Mouse (Mus musculus) cerebellum, adult 2 months (tissue): ENCODE data around the gene Selenon. TPM values are rescaled to one million over a fixed set of nuclear protein-coding genes. Genes with fewer than 3 reads are reported as not detected.

ENCODE experiments used
- DNase-seq, 2 experiments: peaks; one replicate each; pipeline ENCODE4 v3.0.0; 2021
- H3K27ac ChIP-seq: fragments of 200-500 bp; 2 replicates; pipeline ENCODE4 v1.5.1; 2012; ENCODE audit warnings: low read length, control low read depth, inconsistent platforms; ENCODE audit not compliant: insufficient read depth
- H3K27me3 ChIP-seq: fragments of 200-500 bp; 2 replicates; pipeline ENCODE4 v1.6.1; 2012; ENCODE audit warnings: inconsistent platforms, mild to moderate bottlenecking, low read length, moderate library complexity; ENCODE audit not compliant: control insufficient read depth, insufficient read depth
- H3K4me1 ChIP-seq: fragments of 200-500 bp; 2 replicates; pipeline ENCODE4 v1.6.1; 2011; ENCODE audit warnings: low read length; ENCODE audit not compliant: control insufficient read depth, insufficient read depth
- H3K4me3 ChIP-seq: fragments of 200-500 bp; replicated peaks from 2 replicates; pipeline ENCODE3; 2011; ENCODE audit warnings: mild to moderate bottlenecking, low read depth, low read length, control low read depth; ENCODE audit not compliant: insufficient read depth
- CTCF ChIP-seq: fragments of 200-500 bp; IDR thresholded peaks from 2 replicates; pipeline ENCODE4 v1.5.1; 2011; ENCODE audit warnings: low read depth, mild to moderate bottlenecking, control low read depth, low read length, moderate library complexity, borderline replicate concordance; ENCODE audit not compliant: insufficient read depth
- POLR2A ChIP-seq: fragments of 200-500 bp; IDR thresholded peaks from 2 replicates; pipeline ENCODE4 v1.6.1; 2011; ENCODE audit warnings: low read length, control low read depth, borderline replicate concordance; ENCODE audit not compliant: insufficient read depth
- WGBS: fragments of 180-500 bp; shearing (Covaris S2); methylation state at CpG from one replicate; pipeline ENCODE4 v1.1.7; 2018; 5-methylcytosine and 5-hydroxymethylcytosine counted together
- polyA plus RNA-seq: library from polyadenylated mRNA; depleted of rRNA; stranded (reverse); fragments of >200 nt; gene quantifications from 2 replicates; pipeline ENCODE4 v1.2.3, GENCODE M21; 2012

Selenon gene
- polyA plus RNA-seq, 1 experiment = 37.8 TPM

- no peak overlapping the region for H3K27ac ChIP-seq
- H3K4me1 ChIP-seq = peaks cover 2% of the 10 kb centered on the region; the same call in 1 of the 2 replicates
- no peak for DNase-seq
- TF ChIP-seq POLR2A (no peak), CTCF (no peak)
- no peaks in the 10 kb centered on the region for H3K27me3 ChIP-seq
- 85% methylated on average over 10 of the region's 10 CpGs for WGBS
- no peak overlapping the region for H3K4me3 ChIP-seq
Observed at GRCm38 (mm10) chr4:134517719-134518118, 34.2 kb downstream of the Selenon start.

- Histone ChIP-seq H3K27me3 (no peaks in the 10 kb centered on the region), H3K4me3 (no peak overlapping the region), H3K4me1 (peaks cover 2% of the 10 kb centered on the region; the same call in 1 of the 2 replicates), H3K27ac (peak overlapping the region; percentile 6; the same call in 1 of the 2 replicates)
- peak in 1 of 2 experiments; percentile 75 for DNase-seq
- TF ChIP-seq CTCF (no peak), POLR2A (no peak)
- WGBS = 54% methylated on average over 8 of the region's 8 CpGs
Observed at GRCm38 (mm10) chr4:134516981-134517380, 35.0 kb downstream of the Selenon start.

- H3K27ac ChIP-seq = no peak overlapping the region
- peaks cover 2% of the 10 kb centered on the region; the same call in 1 of the 2 replicates for H3K4me1 ChIP-seq
- TF ChIP-seq POLR2A = no peak
- no peak for TF ChIP-seq CTCF
- H3K4me3 ChIP-seq = no peak overlapping the region
- WGBS = 80% methylated on average over 7 of the region's 7 CpGs
- DNase-seq = no peak
- no peaks in the 10 kb centered on the region for H3K27me3 ChIP-seq
Observed at GRCm38 (mm10) chr4:134515614-134516013, 36.4 kb downstream of the Selenon start.

GRCm38 (mm10) chr4:134514309-134514930 is 37.5 kb downstream of the Selenon start:
- TF ChIP-seq CTCF (no peak), POLR2A (no peak)
- Histone ChIP-seq H3K4me1 (peaks cover 2% of the 10 kb centered on the region; the same call in 1 of the 2 replicates), H3K27ac (no peak overlapping the region), H3K4me3 (no peak overlapping the region), H3K27me3 (no peaks in the 10 kb centered on the region)
- 94% methylated on average over 11 of the region's 11 CpGs for WGBS
- DNase-seq = no peak

GRCm38 (mm10) chr4:134512798-134513197 is 39.2 kb downstream of the Selenon start:
- no peak for DNase-seq
- no peak overlapping the region for H3K27ac ChIP-seq
- H3K4me3 ChIP-seq = no peak overlapping the region
- H3K4me1 ChIP-seq = 0 out of 2 replicates have a peak, but pooled peaks cover 3% of the 10 kb centered on the region
- WGBS = 19% methylated on average over 15 of the region's 15 CpGs
- no peak for TF ChIP-seq POLR2A
- TF ChIP-seq CTCF = no peak
- H3K27me3 ChIP-seq = no peaks in the 10 kb centered on the region

GRCm38 (mm10) chr4:134511730-134512129 is 40.2 kb downstream of the Selenon start:
- Histone ChIP-seq H3K27me3 (no peaks in the 10 kb centered on the region), H3K4me3 (no peak overlapping the region), H3K4me1 (0 out of 2 replicates have a peak, but pooled peaks cover 5% of the 10 kb centered on the region), H3K27ac (no peak overlapping the region)
- TF ChIP-seq CTCF (no peak), POLR2A (no peak)
- DNase-seq = no peak
- WGBS = 55% methylated on average over 6 of the region's 6 CpGs

GRCm38 (mm10) chr4:134510845-134511411 is 41.0 kb downstream of the Selenon start, which contains the start of gene Aunip:
TSS of gene Aunip (plus strand) at chr4:134510999.
- TF ChIP-seq CTCF (no peak), POLR2A (peak; percentile 26; the same call in 1 of the 2 replicates)
- Histone ChIP-seq H3K27me3 (no peaks in the 10 kb centered on the region), H3K4me1 (0 out of 2 replicates have a peak, but pooled peaks cover 5% of the 10 kb centered on the region), H3K4me3 (peak within 1 kb of the TSS; percentile 42), H3K27ac (no peak within 1 kb of the TSS)
- WGBS = under 1% methylated on average over 42 of the region's 42 CpGs
- DNase-seq = peak; percentile 84 to 85

GRCm38 (mm10) chr4:134510396-134510795 is 41.6 kb downstream of the Selenon start:
- no peak overlapping the region for H3K27ac ChIP-seq
- H3K4me3 ChIP-seq = no peak overlapping the region
- 0 out of 2 replicates have a peak, but pooled peaks cover 5% of the 10 kb centered on the region for H3K4me1 ChIP-seq
- no peaks in the 10 kb centered on the region for H3K27me3 ChIP-seq
- no peak for TF ChIP-seq CTCF
- TF ChIP-seq POLR2A = no peak
- 78% methylated on average over 4 of the region's 4 CpGs for WGBS
- DNase-seq = no peak
